Mouse (Mus musculus) heart, postnatal 0 days (tissue): ENCODE measurements at regions not wholly inside any gene's neighbourhood (a gene's known extent, or its start where the extent isn't known, plus 50 kb on each side); places are given as distances from the start of the nearest gene placed in this dataset.

ENCODE experiments used
- CTCF ChIP-seq: IDR thresholded peaks from 2 replicates; pipeline ENCODE4 v1.5.1; 2016; ENCODE audit warnings: antibody characterized with exemption, control low read depth, low read depth
- EP300 ChIP-seq: IDR thresholded peaks from 2 replicates; pipeline ENCODE4 v1.6.1; 2016; ENCODE audit warnings: antibody characterized with exemption, low read depth

GRCm38 (mm10) chr2:71636134-71636533, 89.6 kb upstream of the Dlx2 start:
- no peak for TF ChIP-seq CTCF
- no peak for TF ChIP-seq EP300
